Mouse (Mus musculus): Measurements from ENCODE around the gene Maf. TPM values are rescaled to one million over a fixed set of nuclear protein-coding genes. Genes with fewer than 3 reads are reported as not detected.

Gene Maf
- polyA plus RNA-seq (2017; shearing (Covaris generic)), result 24.9 TPM

DNA sequence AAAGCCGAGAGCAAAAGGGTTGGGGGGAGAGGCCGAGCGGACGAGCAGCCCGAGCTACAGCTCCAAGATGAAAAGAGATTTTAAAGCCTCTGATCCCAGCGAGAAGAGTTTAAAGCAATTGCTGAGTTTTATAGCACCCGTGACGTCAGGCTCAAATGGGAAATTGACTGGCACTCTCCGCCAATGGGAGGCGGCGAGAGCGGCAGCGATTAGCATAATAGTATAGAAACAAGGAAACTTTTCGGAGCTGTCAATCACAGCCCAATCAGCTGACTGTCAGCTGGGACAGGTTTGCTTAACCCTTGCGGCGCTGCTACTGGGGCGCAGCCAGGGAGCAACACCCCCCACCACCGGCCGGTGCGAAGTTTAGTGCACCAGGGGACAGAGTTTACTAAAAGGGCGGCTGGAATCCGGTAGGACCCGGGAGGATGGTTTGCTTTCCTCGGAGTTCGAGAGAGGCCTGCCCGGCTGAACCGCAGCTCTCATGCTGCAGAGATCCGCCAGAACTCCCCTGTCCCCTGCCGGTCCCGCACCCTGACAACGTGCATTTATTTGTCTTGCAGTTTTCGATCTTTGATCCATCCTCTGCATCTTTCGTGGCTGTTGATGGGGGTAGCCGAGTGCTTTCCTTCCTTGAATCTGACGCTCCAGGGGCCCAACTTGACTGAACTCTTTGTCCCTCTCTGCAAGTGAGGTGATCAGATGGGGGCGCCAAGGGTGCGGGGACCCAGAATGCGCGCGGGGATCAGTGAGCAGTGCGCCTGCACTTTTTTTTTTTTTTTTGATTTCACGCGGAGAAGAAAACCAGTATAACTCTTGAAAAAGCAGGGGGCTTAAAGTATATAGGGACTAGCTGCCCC, at the start of gene Maf:
Gene Maf (minus strand): TSS at position 64 of the 860 bp plus-strand sequence.

Data from CD4-positive, CD25-positive, alpha-beta regulatory T cell (primary cell).